Mouse (Mus musculus) bone marrow macrophage, adult 2 months (primary cell): ENCODE measurements around the gene Ift43.

Experiments
- CTCF ChIP-seq: IDR thresholded peaks from 2 replicates; pipeline ENCODE4 v1.5.1; 2012; ENCODE audit warnings: low read depth, mild to moderate bottlenecking, low read length, moderate library complexity
- POLR2A ChIP-seq: IDR thresholded peaks from 2 replicates; pipeline ENCODE4 v1.6.1; 2012; ENCODE audit warnings: mild to moderate bottlenecking, low read depth, low read length, borderline replicate concordance

DNA sequence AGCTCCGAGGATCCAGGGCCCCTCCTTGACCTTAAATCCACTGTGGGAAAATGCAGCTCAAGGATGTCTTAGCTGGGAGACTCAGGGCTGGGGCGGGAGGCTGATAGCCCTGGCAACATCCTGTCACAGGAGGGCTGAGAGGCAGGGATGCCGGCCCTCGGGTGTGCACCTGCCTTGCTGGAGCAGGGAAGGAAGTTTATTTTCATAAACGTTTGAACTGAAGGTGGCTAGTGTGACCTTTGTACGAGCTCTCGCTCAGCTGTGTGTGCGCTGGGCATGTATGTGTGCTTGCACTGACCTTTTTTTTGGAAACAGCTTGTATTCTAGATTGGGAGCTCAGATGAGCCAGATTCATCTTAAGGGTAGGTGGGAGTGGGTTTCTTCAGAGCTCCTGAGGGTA, 21.5 kb downstream of the Ift43 start:
- TF ChIP-seq POLR2A (no peak), CTCF (no peak)
